Mouse (Mus musculus) liver, postnatal 0 days (tissue): ENCODE results near the gene Atg16l1.

ENCODE experiments used
- CTCF ChIP-seq: sonication (generic); IDR thresholded peaks from 2 replicates; pipeline ENCODE4 v1.5.1; 2016; ENCODE audit warnings: antibody characterized with exemption, low read depth
- EP300 ChIP-seq: IDR thresholded peaks from 2 replicates; pipeline ENCODE4 v1.6.1; 2016; ENCODE audit warnings: antibody characterized with exemption, low read depth, mild to moderate bottlenecking

DNA sequence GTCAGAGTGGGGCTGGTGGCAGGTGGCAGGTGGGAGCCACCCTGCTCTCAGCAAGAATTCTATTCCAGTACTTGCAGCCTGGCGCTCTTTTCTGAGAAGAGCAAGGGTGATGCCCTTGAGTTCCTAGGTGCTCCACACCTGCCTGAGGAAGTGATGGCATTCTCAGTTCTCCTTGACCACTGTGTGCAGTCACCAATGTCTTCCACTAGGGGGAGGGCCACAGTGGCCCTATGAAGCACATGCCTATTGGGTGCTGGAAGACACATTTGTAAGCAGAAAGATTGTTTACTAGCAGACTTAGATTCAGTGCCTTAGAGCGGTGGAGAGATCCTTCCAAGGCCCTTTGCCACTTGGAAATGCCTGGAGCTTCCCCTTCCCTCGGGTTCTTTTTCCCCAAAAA is 10.6 kb downstream of the Atg16l1 start:
- no peak for TF ChIP-seq EP300
- TF ChIP-seq CTCF: peak; percentile 90
